Mouse (Mus musculus): ENCODE results near the gene Nphs1. TPM values are rescaled to one million over a fixed set of nuclear protein-coding genes. Genes with fewer than 3 reads are reported as not detected.
"Not testable (repeated sequence)": the region's sequence is repeated elsewhere in the genome, so short reads cannot be mapped to it uniquely, and the experiment has no call there.

The Nphs1 gene
- total RNA-seq, 2 experiments from 2014 or later, result not detected

DNA sequence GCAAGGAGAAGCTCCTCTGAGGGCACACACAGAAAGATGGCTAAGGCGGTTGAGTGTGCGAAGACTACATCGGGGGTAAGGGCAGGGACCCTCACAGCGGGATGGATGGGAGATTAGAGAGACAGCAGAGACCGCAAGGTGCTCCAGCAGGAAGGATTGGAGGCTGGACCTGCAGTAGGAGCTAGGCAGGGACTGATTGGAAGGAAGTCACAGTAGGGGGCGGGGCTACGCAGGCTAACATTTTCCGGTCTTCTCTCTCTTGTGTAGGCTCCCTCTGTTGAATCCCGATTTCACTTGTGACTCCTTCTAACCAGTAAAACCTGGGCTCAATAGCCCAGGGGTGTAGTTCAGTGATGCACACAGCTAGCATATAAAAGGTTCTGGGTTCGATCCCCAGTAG is 21.2 kb upstream of the Nphs1 start:
- ATAC-seq (replicated peaks; ENCODE audit: low FRiP score, poor library complexity, severe bottlenecking), result no peak

DNA sequence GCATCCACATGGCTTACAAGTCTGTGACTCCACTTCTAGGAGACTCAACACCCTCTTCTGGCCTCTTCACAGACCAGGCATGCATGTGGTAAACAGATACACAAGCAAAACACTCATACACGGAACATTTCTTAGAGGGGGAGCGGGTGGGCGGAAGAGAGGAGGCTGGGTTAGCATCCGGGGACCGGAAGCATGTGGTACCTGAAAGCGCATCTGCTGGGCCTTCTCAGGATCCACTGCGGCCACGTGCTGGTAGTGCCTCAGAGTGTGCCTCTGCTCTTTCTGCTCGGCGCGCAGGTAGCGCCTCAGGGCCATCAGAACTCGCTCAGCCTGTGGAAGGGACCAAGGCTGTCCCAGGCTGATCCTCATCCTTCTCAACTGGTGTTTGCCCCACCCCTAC is 18.4 kb upstream of the Nphs1 start:
- no peak for ATAC-seq (replicated peaks; ENCODE audit: low FRiP score, poor library complexity, severe bottlenecking)

- peak; percentile 57 for ATAC-seq (replicated peaks; ENCODE audit: low FRiP score, poor library complexity, severe bottlenecking)
Observed at GRCm38 (mm10) chr7:30440697-30441096, 17.4 kb upstream of the Nphs1 start.

- no peak for ATAC-seq (replicated peaks; ENCODE audit: low FRiP score, poor library complexity, severe bottlenecking)
Observed at GRCm38 (mm10) chr7:30443696-30444095, 14.4 kb upstream of the Nphs1 start.

- ATAC-seq (replicated peaks; ENCODE audit: low FRiP score, poor library complexity, severe bottlenecking), result no peak
Observed at GRCm38 (mm10) chr7:30444154-30444970, 13.8 kb upstream of the Nphs1 start.

DNA sequence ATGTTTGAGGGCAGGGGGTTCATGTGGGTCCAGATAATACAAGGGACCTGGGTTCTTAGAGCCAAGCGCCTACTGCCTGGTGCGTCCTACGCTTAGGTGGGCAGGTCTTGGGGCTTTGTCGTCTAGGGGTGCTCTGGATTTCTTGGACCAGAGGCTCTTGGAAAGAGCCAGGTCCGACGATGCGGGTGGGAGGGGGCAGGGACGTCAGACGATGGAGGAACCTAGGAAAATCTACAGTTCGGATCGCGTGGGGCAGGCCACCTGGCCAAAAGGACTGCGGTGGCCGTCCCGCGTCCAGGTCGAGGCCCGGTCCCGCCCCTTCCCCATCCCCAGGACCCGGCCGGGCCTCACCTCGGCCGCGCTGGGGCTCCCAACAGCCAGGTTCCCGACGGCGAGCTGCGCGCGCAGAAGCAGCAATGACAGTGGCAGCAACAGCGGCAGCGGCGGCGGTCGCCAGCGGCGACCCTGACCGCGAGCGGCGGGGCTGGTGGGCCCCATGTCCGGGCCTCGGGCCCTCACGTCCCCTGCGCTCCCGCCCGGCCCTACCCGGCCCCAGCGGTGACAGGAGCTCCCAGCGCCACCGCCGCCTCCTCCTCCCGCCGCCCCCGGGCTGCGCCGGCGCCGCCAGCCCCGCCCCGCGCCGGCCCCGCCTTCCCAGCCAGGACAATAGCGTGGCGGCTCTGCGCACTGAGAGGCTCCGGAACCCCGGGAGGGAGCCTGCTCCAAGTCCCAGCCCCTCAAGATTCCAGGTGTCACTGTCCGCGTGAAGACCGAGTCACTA is 13.0 kb upstream of the Nphs1 start, which contains the start of gene Aplp1:
Gene Aplp1 (minus strand): TSS at position 565 of the 781 bp plus-strand sequence.
- no peak for ATAC-seq (replicated peaks; ENCODE audit: low FRiP score, poor library complexity, severe bottlenecking)

DNA sequence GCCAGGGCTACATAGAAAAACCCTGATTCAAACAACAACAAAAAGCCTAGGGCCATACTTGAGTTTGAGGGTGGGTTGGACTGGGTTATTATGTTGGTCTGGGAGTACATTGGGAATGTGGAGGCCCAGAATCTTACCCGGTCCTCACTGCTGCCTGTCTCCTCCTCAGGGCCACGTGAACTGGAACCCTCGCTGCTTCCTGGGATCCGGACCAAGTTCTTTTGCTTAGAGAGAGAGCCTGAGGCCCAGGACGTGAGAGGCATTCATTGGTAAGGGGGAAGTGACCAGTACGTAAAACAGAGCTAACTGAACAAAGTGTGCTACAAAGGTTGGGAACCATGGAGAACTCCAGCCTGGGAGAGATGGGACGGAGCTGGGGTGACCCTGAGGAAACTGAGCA is 7.9 kb upstream of the Nphs1 start:
- no peak for ATAC-seq (replicated peaks; ENCODE audit: low FRiP score, poor library complexity, severe bottlenecking)

DNA sequence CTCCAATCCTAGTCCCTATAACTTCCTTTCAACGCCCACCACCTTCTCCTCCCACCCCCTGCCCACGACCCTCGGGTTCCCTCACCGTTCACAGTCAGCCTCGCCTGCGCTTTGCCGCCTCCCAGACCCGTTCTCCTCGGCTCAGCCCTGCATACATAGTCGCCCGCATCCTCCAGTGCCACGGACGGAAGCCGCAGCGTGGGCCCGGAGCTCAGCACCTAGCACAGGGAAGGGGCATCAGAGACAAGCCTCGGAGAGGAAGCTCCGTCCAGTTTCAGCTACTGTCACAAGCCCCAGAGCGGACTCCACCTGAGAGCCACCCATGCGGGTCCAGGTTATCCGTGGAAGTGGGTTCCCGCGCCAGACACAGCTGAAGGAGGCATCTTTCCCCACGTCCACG is 4.8 kb upstream of the Nphs1 start:
- no peak for ATAC-seq (replicated peaks; ENCODE audit: low FRiP score, poor library complexity, severe bottlenecking)

DNA sequence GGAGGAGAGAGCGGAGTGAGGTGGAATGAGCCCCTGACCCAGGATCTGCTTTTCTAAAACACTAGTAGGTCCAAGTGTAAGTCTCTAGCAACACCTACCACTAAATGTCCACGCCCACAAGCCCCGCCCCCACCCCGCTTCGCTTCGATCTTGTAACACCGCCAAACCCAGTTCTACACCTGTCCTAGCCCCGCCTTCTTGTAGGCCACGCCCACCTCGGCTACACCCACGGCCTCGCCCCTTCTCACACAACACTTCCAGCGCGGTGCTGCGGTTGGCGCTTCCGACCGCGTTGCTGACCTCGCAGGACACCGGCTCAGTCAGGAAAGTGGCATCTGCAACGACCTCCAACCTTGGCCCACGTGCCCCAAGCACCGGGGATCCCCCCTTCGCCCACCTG is 4.3 kb upstream of the Nphs1 start:
- 0 out of 2 replicates have a peak, but pooled peaks have one; percentile 35 for ATAC-seq (replicated peaks; ENCODE audit: low FRiP score, poor library complexity, severe bottlenecking)

DNA sequence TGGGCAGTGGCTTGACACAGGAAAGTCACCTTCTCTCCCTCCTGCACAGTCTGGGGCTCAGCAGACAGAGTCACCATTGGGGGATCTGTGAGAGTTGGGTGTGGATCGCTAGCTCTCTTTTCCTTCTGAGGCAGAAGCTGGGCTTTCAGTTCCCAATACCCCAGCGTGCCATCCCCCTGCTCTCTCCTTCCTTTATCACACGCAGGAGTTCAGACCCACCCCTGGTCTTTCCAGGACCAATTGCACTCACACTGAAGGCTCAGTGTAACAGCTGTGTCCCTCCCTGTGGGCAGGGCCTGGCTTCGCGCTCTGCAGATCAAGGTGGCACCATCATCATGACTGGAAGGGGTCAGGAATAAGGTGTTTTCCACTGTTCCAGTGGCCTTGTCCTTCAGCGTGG is 3.9 kb upstream of the Nphs1 start:
- ATAC-seq (replicated peaks; ENCODE audit: low FRiP score, poor library complexity, severe bottlenecking), result no peak

DNA sequence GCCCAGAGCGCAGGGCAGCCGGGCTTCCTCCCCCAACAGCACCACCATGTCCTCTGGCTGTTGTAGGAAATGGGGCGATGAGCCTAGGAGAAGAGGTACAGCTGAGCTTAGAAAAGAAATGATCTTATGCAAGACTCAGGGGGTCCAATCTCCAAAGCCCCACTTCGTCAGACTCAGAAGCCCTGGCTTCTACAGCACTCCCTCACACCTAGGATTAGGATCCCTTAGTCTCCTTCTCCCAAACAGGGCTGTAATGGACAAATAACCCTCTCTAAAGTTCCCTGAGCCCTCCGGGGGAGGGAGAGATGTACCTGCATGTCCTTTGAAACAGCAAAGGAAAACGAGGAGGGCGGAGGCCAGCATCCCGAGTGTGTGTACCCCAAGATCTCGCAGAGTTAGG is 1.6 kb upstream of the Nphs1 start:
- no peak for ATAC-seq (replicated peaks; ENCODE audit: low FRiP score, poor library complexity, severe bottlenecking)

DNA sequence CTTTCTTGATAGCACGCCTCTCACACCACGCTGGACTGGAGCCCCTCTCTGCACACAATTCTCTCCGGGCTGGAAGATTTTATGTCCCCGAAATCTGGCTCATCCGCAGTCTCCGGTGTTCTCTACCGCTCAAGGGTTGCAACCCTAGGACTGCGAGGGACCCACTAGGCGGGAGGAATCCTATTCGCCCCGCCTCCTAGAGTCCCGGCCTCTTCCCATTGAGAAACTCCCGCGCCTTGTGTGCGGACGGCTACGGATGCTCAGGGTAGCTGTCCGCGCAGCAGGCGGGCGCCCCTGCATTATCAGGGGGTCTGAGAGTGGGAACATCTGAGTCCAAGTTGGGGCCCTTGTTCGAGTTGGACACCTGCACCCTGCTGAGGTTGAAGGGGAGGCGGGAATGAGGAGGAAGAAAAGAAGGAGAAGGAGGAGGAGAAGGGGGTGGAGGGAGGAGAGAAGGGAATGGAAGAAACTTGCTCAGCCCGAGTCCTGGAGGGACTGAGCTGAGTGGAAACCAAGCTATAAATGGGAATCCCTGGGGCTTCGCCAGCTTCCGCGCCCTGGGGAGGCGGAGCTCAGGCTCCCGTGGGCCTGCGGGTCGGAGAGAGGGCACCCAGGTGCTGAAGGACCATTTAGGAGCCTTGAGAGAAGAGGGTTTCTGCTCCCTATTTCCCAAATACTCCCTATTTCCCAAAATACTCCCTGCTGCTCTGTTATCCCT is 1.0 kb upstream of the Nphs1 start:
- ATAC-seq (replicated peaks; ENCODE audit: low FRiP score, poor library complexity, severe bottlenecking), result no peak

DNA sequence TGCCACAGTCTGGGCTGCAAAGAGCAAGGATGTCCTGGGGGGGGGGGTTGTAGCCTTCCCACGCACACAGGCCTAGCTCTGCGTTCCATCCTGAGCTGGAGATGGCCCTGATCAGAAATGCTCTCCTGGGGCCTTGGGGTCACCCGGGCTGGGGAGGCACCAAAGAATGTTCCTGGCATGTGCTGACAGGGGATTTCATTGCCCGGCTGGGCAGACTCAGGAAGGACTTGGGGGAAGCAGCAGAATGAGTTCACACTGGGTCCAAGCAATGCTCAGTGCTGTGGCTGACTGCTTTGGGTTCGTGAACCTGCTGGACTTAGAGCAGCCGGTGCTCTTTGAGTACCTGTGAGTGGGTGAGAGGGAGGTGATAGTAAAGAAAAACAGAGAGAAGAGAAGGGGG is 1.4 kb downstream of the Nphs1 start:
- ATAC-seq (replicated peaks; ENCODE audit: low FRiP score, poor library complexity, severe bottlenecking), result no peak

DNA sequence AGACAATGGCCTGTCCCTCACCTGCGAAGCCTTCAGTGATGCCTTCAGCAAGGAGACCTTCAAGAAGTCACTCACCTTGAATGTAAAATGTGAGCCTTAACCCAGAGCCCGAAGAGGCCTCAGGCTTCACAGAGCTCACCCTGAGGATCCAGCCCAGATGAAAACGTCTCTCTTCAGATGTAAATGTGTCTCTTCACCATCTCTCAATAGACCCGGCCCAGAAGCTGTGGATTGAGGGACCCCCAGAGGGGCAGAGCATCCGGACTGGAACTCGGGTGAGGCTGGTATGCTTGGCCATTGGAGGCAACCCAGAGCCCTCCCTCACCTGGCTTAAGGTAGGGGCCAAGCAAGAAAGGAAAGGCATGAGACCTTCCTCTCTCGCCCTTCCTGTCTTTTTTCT is 5.5 kb downstream of the Nphs1 start:
- no peak for ATAC-seq (replicated peaks; ENCODE audit: low FRiP score, poor library complexity, severe bottlenecking)

DNA sequence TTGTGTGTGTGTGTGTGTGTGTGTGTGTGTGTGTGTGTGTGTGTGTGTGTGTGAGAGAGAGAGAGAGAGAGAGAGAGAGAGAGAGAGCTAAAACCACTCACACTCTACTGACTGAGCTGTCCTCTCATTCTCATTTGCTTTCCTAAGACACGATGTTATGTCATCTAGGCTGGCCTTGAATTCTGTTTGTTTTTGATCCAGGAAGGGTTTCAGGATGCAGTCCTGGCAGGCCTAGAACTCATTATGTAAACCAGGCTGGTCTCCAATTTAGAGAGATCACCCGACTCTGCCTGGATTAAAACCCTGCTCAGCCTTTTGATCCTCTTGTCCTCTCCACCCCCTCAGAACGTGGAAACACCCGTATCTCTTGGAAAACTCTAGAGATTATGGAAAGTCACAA is 5.9 kb downstream of the Nphs1 start:
- no peak for ATAC-seq (replicated peaks; ENCODE audit: low FRiP score, poor library complexity, severe bottlenecking)

DNA sequence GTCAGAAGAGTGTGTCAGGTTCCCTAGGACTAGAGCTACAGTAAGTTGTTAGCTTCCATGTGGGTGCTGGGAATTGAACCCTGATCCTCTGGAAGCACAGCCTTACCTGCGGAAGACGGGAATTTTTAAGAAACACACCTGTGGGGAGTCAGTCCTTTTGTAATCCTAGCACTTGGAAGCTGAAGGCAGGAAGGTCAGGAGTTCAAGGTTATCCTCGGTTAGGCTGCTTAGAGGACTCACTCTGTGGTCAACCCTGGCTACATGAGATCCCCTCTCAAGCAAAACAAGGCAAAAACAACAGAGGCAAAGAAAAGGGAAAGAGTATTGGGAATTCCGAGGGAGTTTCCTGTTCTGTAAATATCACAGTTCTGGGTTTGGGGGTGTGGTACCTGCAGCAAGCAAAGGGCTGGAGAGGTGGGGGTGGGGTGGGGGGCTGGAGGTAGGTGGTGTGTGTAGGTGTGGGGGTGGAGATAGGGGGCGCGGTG is 6.7 kb downstream of the Nphs1 start:
- no peak for ATAC-seq (replicated peaks; ENCODE audit: low FRiP score, poor library complexity, severe bottlenecking)

DNA sequence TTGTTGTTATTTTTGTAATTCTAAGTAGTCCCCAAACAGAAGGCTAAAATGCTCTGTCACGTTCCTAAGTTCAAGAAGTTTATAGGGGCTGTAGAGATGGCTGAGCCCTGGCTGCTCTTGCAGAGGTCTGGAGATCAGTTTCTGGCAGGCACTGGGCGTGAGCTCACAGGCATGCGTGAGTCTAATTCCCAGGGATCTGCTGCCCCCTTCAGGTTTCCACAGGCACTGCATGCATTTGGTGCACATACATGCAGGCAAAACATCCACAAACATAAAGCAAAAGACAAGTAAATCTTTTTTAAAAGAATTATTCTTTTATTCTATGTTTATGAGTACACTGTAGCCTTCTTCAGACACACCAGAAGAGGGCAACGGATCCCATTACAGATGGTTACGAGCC is 14.3 kb downstream of the Nphs1 start:
- ATAC-seq (replicated peaks; ENCODE audit: low FRiP score, poor library complexity, severe bottlenecking), result no peak

- ATAC-seq (replicated peaks; ENCODE audit: low FRiP score, poor library complexity, severe bottlenecking), result no peak
Observed at GRCm38 (mm10) chr7:30474999-30475398, 16.9 kb downstream of the Nphs1 start.

DNA sequence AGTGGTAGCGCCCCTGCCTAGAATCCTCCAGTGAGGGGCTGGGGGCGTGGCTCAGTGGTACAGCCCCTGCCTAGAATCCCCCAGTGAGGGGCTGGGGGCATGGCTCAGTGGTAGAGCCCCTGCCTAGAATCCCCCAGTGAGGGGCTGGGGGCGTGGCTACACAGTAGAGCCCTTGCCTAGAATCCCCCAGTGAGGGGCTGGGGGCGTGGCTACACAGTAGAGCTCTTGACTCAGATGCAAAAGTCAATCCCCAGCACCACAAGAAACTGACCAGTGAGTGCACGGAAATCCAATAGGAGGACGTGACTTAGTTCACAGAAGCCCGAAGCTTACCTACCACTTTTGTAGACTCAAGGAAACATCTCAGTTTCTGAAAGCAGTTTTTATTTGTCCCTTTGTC is 18.0 kb downstream of the Nphs1 start:
- not testable (repeated sequence) for ATAC-seq (replicated peaks; ENCODE audit: low FRiP score, poor library complexity, severe bottlenecking)

Data from erythroblast, adult 5-6 weeks (primary cell).